Mouse (Mus musculus): ENCODE data around the gene Itm2b.

Gene Itm2b

GRCm38 (mm10) chr14:73395750-73396149, 10.7 kb upstream of the Itm2b start:
- no peak for DNase-seq (ENCODE audit: low read depth in 1 of 2, low spot score in 2 of 2)

- no peak for DNase-seq (ENCODE audit: low read depth in 1 of 2, low spot score in 2 of 2)
Measured at GRCm38 (mm10) chr14:73394263-73395006, 9.3 kb upstream of the Itm2b start.

GRCm38 (mm10) chr14:73391457-73391856, 6.4 kb upstream of the Itm2b start:
- DNase-seq (ENCODE audit: low read depth in 1 of 2, low spot score in 2 of 2), result no peak

DNA sequence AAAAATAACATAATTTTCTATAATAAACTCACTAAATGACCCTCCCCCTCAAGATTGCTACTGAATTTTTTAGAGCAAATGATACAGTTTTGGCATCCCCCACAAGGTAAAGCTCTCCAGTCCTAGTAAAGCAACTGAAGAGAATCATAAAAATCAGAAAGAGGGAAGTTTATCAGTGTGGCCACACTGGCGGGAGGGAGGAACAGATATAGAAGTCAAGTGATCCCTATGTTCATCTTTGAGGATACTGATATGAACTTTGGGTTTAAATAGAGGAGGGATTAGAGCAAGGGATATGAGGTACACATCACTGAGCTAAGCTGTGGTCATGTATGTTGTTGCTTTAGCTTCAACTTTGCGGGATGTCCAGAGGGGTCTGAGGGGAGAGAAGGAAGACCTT, 5.1 kb upstream of the Itm2b start:
- no peak for DNase-seq (ENCODE audit: low read depth in 1 of 2, low spot score in 2 of 2)

DNA sequence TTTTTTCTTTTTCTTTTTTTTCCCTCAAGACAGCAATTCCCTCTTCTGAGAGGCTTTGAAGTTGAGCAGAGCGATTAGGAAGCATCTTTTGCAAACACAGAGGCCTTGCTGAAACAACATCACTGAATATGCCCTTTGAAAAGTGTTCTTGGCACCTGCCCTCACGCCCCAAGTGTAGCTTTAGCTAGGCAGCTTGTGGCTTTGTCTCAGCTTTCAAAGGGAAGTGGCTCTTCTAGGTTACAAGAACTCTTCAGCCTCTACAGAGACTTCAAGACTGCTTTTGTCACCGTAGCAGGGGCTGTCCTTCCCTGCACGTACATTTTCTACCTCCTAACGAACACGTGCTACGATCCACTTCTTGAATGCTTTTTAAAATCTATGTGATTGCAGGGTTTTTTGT, 4.0 kb upstream of the Itm2b start:
- no peak for DNase-seq (ENCODE audit: low read depth in 1 of 2, low spot score in 2 of 2)

DNA sequence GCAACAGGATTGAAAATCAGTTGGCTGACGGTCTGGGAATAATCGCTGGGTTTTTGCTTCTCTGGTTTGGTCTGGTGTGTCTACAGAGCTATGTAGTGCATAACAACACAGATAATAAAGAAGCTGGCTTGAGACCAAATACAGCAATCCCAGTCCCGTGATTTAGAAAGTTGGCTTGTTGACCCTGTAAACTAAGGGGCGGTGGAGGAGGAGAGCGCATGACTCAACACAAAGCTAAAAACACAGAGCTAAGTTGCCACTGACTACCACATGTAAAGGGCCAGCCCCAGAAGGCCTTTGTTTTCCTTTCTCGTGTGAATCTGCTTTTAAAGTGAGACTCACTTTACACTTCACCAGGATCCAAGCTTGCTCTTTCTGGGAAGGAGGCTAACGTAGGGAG, 3.5 kb upstream of the Itm2b start:
- DNase-seq (ENCODE audit: low read depth in 1 of 2, low spot score in 2 of 2), result no peak

- no peak for DNase-seq (ENCODE audit: low read depth in 1 of 2, low spot score in 2 of 2)
Measured at GRCm38 (mm10) chr14:73386493-73386892, 1.4 kb upstream of the Itm2b start.

- no peak for DNase-seq (ENCODE audit: low read depth in 1 of 2, low spot score in 2 of 2)
Measured at GRCm38 (mm10) chr14:73385720-73386374, 758 bp upstream of the Itm2b start.

DNA sequence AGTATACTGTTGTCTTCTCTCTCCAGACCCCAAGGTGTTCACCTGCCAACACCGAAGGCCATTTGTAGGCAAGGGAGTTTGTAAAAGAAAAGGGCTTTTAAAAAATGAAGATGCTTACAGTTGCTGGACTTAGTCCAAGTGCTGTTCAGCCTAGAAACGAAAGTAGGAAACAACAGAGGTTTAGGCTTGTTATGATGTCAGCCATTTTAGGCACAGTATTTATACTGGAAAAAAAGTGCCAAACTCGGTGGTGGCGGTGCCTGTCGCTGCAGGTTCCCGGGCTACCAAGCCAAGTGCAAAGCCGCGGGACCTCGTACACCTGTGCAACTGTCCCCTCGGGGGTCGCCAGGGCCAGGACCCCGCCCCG, 560 bp downstream of the Itm2b start:
- DNase-seq (ENCODE audit: low read depth in 1 of 2, low spot score in 2 of 2), result no peak

GRCm38 (mm10) chr14:73383746-73384145, 1.3 kb downstream of the Itm2b start:
- no peak for DNase-seq (ENCODE audit: low read depth in 1 of 2, low spot score in 2 of 2)

DNA sequence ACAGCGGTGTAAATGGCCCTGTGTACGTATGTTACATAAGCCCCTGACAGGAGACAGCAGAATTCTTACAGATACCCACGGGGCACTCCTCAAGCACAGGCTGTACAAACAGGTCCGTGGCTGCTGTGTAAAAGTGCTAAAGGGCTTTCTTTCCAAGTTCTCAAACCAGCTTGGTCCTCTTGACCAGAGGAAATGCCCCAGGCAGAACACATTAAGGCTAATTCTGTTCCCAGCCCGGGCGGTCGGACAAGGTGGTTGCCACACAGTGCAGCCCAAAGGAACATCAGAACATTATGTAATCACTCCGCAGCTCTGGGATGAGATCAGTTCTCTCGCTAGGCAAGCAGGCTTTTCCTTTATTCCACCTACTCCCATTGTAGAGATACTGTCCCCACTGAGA, 2.4 kb downstream of the Itm2b start:
- DNase-seq (ENCODE audit: low read depth in 1 of 2, low spot score in 2 of 2), result no peak

DNA sequence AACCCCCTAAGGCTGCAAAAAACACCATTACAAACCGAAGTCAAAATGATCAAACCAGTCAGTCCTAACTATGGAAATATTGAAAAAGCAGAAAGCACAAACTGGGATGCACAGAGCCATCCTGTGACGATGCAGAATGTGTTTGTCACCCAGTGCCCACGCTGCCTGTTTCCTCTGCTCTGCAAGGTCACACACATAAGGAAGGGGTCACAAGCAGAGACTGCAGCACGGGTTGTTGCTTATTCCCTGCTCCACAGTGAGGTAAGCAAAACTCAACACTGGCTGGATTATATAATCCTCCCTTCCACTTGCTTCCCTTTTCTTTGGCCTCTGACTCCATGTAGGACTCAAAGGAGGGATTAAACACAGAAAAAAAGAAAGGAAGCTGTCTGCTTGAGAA, 3.5 kb downstream of the Itm2b start:
- no peak for DNase-seq (ENCODE audit: low read depth in 1 of 2, low spot score in 2 of 2)

GRCm38 (mm10) chr14:73377804-73378203, 7.3 kb downstream of the Itm2b start:
- DNase-seq (ENCODE audit: low read depth in 1 of 2, low spot score in 2 of 2), result no peak

GRCm38 (mm10) chr14:73376920-73377319, 8.2 kb downstream of the Itm2b start:
- DNase-seq (ENCODE audit: low read depth in 1 of 2, low spot score in 2 of 2), result no peak

GRCm38 (mm10) chr14:73375903-73376302, 9.2 kb downstream of the Itm2b start:
- no peak for DNase-seq (ENCODE audit: low read depth in 1 of 2, low spot score in 2 of 2)

DNA sequence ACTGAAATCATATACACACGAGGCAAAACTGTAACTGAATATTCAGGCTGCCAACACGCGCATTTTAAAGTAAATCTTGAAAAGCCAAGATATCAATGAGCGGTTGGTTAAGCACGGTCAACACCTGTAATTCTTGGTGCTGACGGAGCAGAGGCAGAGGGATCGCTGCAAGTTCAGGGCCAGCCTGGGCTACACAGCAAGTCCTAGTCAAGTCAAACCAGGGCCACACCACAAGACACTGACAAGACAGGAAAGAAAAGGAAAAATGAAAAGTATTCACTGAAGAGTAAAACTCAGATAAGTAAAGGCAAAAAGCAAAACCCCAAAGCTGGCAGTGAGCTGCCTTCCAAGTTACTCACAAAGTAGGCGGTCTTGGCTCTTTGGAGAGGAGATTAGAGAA, 9.6 kb downstream of the Itm2b start:
- no peak for DNase-seq (ENCODE audit: low read depth in 1 of 2, low spot score in 2 of 2)

- DNase-seq (ENCODE audit: low read depth in 1 of 2, low spot score in 2 of 2), result no peak
Measured at GRCm38 (mm10) chr14:73374315-73374890, 10.7 kb downstream of the Itm2b start.

DNA sequence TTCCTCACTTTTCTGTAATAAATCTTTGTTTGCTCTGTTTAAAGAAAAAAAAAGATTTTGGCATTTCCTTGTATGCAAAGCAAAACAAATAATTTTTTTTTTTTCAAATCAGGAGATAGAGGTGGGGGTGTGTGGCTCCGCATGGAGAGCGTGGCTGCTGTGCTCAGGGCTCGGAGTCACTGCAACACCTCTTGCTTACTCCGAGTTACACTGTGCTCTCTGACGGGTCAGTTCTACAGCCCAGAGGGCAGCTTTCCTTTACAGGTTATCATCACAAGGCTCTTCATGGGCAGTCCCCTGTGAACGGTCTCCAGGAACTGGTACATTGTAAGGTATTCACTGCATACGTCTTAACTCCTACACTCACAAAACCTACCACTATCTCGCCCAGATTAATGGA, 11.5 kb downstream of the Itm2b start:
- no peak for DNase-seq (ENCODE audit: low read depth in 1 of 2, low spot score in 2 of 2)

- no peak for DNase-seq (ENCODE audit: low read depth in 1 of 2, low spot score in 2 of 2)
Measured at GRCm38 (mm10) chr14:73372990-73373389, 12.1 kb downstream of the Itm2b start.

DNA sequence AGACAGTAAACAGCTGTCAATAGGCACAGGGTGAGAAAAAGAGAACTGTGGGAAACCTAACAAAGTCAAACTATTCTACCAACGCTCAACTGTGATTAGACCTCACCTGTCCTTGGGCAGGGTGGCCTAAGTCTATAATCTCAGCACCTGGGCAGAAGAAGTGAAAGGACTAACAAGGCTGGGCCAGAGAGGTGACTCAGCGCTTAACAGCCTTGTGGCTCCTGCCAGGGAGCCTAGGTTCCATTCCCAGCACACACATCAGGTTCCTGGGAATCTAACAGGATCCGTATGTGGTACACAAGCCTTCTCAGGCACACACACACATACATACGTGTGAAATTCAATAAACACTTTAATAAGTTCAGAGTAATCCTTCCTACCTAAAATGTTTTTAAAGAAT, 13.5 kb downstream of the Itm2b start:
- no peak for DNase-seq (ENCODE audit: low read depth in 1 of 2, low spot score in 2 of 2)

DNA sequence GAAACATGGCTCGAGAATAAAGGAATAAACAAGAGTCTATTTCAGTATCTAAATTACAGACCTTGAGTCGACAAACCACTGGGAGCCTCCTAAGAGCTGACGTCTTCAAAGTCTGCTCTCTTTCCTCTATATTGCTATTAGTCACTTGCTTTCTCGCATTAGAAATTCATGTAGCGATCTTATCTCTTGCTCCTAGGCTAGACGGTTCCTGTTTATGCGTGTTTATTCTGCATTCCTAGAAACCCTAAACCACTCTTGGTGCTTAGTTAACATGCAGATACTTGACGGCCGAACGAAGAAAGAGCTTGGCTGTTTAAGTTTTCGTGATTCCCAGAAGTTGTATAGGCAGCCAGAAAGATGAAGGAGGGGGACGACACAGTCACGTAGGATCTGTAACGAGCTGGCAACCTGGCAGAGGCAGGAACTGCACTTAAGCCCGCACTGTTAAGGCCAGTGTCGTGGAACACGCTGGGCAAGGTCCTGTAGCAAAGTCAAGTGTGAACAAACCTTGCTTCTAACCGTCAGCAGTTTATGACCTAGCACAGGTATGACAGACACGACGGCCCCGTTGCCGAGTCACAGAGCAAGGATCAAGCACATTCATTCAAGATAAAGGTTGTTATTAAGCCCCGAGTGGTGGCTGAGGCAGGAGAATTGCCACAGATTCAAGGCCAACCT, 14.3 kb downstream of the Itm2b start:
- no peak for DNase-seq (ENCODE audit: low read depth in 1 of 2, low spot score in 2 of 2)

DNA sequence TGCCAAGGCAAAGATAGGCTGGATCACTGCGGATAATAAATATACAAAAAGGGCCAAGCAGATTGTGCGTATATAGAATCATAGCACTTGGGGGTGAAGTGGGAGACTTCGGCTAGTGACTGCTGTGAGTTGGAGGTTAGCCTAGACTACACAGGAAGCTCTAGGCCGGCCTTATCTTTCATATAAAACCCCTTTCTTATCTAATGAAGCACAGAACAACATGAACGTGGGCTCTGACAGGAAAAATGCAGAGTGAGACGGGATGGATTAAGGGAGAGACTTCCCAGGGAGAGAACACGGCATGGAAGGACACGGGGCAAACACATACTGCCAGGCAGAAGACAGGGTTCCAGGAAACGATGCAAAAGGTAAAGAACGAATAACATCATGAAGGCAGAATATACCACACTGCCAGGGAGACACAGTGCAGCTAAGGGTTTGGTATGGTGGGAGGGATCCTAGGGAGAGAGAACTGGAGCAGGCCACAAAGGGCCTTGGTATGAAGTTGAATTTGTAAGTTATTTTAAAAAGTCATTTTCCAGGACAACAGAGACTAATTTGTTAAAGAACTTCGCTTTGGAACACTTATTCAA, 14.9 kb downstream of the Itm2b start:
- DNase-seq (ENCODE audit: low read depth in 1 of 2, low spot score in 2 of 2), result no peak

Data from monocyte, adult 2 months (primary cell).